Mouse (Mus musculus) central nervous system, embryonic 14 days (tissue): ENCODE data around the gene Fpr3. TPM values are rescaled to one million over a fixed set of nuclear protein-coding genes. Genes with fewer than 3 reads are reported as not detected.

Source experiments
- polyA plus RNA-seq: library from polyadenylated mRNA; depleted of rRNA; stranded (reverse); fragments of >200 nt; gene quantifications from 2 replicates; pipeline ENCODE4 v1.2.3, GENCODE M21; 2012; rRNA removed

The Fpr3 gene
- not detected in 2 replicates for polyA plus RNA-seq

GRCm38 (mm10) chr17:17887774-17888248, at the start of gene Fpr3, which contains the start of gene Fpr2:
Gene Fpr3, plus strand, starts transcription at chr17:17887852.
Gene Fpr2, plus strand, starts transcription at chr17:17887824.

DNA sequence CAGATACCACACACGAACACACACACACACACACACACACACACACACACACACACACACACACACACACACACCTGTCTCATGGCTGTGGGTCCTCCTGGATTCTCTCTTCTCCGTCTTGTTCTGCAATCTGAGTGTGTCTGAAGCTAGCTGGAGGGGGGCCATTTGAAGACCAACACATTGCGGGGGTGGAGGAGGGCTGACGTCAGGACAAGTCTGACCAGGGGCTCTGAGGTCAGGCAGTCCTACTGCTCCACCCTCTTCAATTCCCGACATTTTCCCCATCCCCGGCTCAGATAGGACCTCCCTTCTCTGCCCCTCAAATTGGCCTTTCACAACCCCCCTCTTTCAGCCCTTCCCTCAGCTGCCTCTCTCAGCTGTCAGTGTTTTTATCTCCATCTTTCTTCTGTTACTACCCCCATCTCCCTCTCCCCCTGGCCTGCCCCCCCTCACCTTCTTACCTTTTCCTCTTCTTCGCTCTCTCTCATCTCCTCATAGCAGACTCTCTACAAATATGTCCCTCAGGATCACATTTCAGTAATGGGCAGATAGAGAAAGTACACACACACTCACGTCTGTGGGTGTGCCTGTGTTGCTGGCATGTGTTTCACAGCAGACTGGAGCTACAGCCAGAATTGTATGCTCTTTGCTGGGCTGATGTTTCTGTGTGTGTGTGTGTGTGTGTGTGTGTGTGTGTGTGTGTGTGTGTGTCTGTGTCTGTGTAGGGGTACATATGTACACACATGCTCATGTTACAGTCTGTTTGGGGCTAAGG, 32.4 kb upstream of the Fpr3 start, which contains the start of gene Has1:
TSS of gene Has1 (minus strand) at position 142 of the 775 bp plus-strand sequence.

GRCm38 (mm10) chr17:17883840-17884239, 3.8 kb upstream of the Fpr3 start, which contains the start of gene Fpr1:
Gene Fpr1, minus strand, starts transcription at chr17:17883940.

Other genes starting within 250 kb of the Fpr3 start
- gene Vmn2r90, start 184.1 kb upstream of the Fpr3 start, polyA plus RNA-seq = not detected in 2 replicates
- gene Spaca6, start 60.7 kb upstream of the Fpr3 start, polyA plus RNA-seq = 84.8 and 103 TPM in 2 replicates
- 0.12 and 0.26 TPM in 2 replicates for gene Has1, start 32.6 kb upstream of the Fpr3 start, polyA plus RNA-seq
- gene Fpr1, start 3.9 kb upstream of the Fpr3 start, polyA plus RNA-seq = 0.09 and 0.10 TPM in 2 replicates
- 0.27 and 0.39 TPM in 2 replicates for gene Fpr2, start within 50 bp of the Fpr3 start, polyA plus RNA-seq
- gene Fpr-rs4, start 133.9 kb downstream of the Fpr3 start, polyA plus RNA-seq = not detected in 2 replicates
- not detected in 2 replicates for gene Vmn2r124, start 161.6 kb downstream of the Fpr3 start, polyA plus RNA-seq
- gene Vmn2r91, start 197.2 kb downstream of the Fpr3 start, polyA plus RNA-seq = not detected in 2 replicates